Mouse (Mus musculus) gonadal fat pad, adult 2 months (tissue): ENCODE results near the gene Atg5. TPM values are rescaled to one million over a fixed set of nuclear protein-coding genes. Genes with fewer than 3 reads are reported as not detected.
"Not testable (repeated sequence)": the region's sequence is repeated elsewhere in the genome, so short reads cannot be mapped to it uniquely, and the experiment has no call there.

ENCODE experiments used
- DNase-seq: peaks from one replicate; pipeline ENCODE4 v3.0.0-alpha.2; 2012; ENCODE audit warnings: low read depth
- polyA plus RNA-seq: library from polyadenylated mRNA; depleted of rRNA; stranded (reverse); fragments of >200 nt; gene quantifications from 2 replicates; pipeline ENCODE4 v1.2.3, GENCODE M21; 2012

Gene Atg5
- polyA plus RNA-seq, 1 experiment, result 13.9 TPM

- DNase-seq, result no peak
These were observed 47.1 kb downstream of the Atg5 start for GRCm38 (mm10) chr10:44315276-44315675.

GRCm38 (mm10) chr10:44316280-44317270 lies 48.4 kb downstream of the Atg5 start:
- no peak for DNase-seq

GRCm38 (mm10) chr10:44322166-44322565 lies 54.0 kb downstream of the Atg5 start:
- DNase-seq, result no peak

GRCm38 (mm10) chr10:44323070-44323775 lies 55.1 kb downstream of the Atg5 start:
- DNase-seq, result no peak

GRCm38 (mm10) chr10:44323836-44324235 lies 55.7 kb downstream of the Atg5 start:
- no peak for DNase-seq

GRCm38 (mm10) chr10:44325551-44326500 lies 57.7 kb downstream of the Atg5 start:
- no peak for DNase-seq

GRCm38 (mm10) chr10:44327057-44327456 lies 58.9 kb downstream of the Atg5 start:
- DNase-seq, result no peak

GRCm38 (mm10) chr10:44328347-44328746 lies 60.2 kb downstream of the Atg5 start:
- no peak for DNase-seq

- DNase-seq, result no peak
These were observed 62.6 kb downstream of the Atg5 start for GRCm38 (mm10) chr10:44330717-44331116.

GRCm38 (mm10) chr10:44331469-44331868 lies 63.3 kb downstream of the Atg5 start:
- DNase-seq, result no peak

- DNase-seq, result not testable (repeated sequence)
These were observed 64.5 kb downstream of the Atg5 start for GRCm38 (mm10) chr10:44332656-44333055.

GRCm38 (mm10) chr10:44336641-44337382 lies 68.7 kb downstream of the Atg5 start:
- DNase-seq, result not testable (repeated sequence)

GRCm38 (mm10) chr10:44338571-44338970 lies 70.4 kb downstream of the Atg5 start:
- no peak for DNase-seq

GRCm38 (mm10) chr10:44339326-44339725 lies 71.2 kb downstream of the Atg5 start:
- DNase-seq, result no peak

- no peak for DNase-seq
These were observed 72.8 kb downstream of the Atg5 start for GRCm38 (mm10) chr10:44340928-44341327.

GRCm38 (mm10) chr10:44341826-44342521 lies 73.8 kb downstream of the Atg5 start:
- no peak for DNase-seq

- no peak for DNase-seq
These were observed 75.2 kb downstream of the Atg5 start for GRCm38 (mm10) chr10:44343351-44343750.

- DNase-seq, result no peak
These were observed 79.5 kb downstream of the Atg5 start for GRCm38 (mm10) chr10:44347549-44348172.
